Mouse (Mus musculus) spleen, adult 2 months (tissue): ENCODE results near the gene Vwa3b.

Source experiments
- CTCF ChIP-seq: fragments of 200-500 bp; IDR thresholded peaks from 2 replicates; pipeline ENCODE4 v1.5.1; 2011; ENCODE audit warnings: mild to moderate bottlenecking, inconsistent platforms; ENCODE audit not compliant: insufficient read depth, insufficient read length, insufficient replicate concordance; ENCODE audit errors: extremely low read depth
- POLR2A ChIP-seq: fragments of 200-500 bp; IDR thresholded peaks from 2 replicates; pipeline ENCODE4 v1.6.1; 2011; ENCODE audit warnings: low read depth, low read length, inconsistent platforms

DNA sequence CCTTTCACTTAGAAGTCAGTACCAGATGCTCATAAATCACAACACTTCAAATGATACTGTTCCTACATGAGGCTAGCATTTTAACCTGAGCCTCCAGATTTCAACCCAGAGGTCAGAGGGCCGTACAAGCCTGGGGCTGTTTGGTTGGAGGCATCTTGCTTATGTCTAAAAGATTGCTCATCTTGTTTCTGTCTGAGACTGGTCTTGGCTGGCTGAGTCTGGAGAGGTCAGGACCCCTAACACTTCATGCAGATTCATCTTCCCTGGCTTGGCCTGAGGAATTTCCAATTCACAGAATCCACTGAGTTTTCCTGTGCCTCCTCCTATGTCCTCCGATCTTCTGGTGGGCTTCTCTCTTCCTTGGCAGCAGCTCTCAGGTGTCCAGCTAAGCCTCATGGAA lies 57.7 kb downstream of the Vwa3b start:
- no peak for TF ChIP-seq POLR2A
- no peak for TF ChIP-seq CTCF
